11 mouse cellular contexts compared by ENCODE assay signal in the genomic region with DNA sequence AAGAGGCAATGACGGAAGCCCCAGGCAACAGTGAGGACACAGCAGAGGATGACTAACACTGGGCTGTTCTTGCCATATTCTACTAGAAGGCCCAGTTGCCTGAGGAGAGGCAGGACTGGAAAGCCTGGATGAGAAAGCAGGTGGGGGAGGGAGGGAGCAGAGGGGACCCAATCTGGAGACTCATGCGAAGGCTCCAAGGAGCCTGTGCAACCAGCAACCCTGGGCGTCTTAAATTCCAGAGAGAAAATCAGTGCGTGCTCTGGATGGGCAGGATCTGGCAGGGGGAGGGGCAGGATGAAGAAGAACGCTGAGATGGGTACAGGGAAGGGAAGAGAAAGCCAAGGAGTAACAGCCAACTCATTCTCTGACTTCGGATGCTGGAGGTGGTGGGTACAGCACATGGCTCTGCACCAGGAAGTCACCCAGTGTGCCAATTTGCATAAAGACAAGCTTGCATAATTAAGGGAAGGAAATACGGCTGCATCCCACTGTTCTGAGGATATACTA. TPM values are rescaled to one million over a fixed set of nuclear protein-coding genes. Genes with fewer than 3 reads are reported as not detected.
DNase-seq lines count a peak whose midpoint lies in the region; ATAC-seq lines count a peak whose summit lies in the region.
"Had no signal": no experiment of that assay in that cellular context is flagged by ENCODE, and none has a peak within 500 bp of the region (broad histone marks: within the 10 kb centered on the region; RNA-seq: fewer than 3 reads in every experiment).

No protein-coding gene starts in this region.

- H3K36me3 ChIP-seq in embryonic facial prominence, embryonic 10.5 days (replicated peaks) = no peaks in the 10 kb centered on the region
- H3K36me3 ChIP-seq in neural tube, embryonic 15.5 days = no peaks in the 10 kb centered on the region
- H3K36me3 ChIP-seq: embryonic facial prominence, embryonic 12.5 days; heart, embryonic 12.5 days had no signal

- peak; percentile 53 for ATAC-seq in neural tube, embryonic 15.5 days (ENCODE audit: low FRiP score)

- no peaks in the 10 kb centered on the region for H3K27me3 ChIP-seq in embryonic facial prominence, embryonic 10.5 days (replicated peaks; ENCODE audit: low read depth, poor library complexity, severe bottlenecking)
- H3K27me3 ChIP-seq in neural tube, embryonic 15.5 days (replicated peaks) = no peaks in the 10 kb centered on the region
- H3K27me3 ChIP-seq: heart, embryonic 12.5 days had no signal

- H3K4me3 ChIP-seq in embryonic facial prominence, embryonic 10.5 days = no peak overlapping the region
- no peak overlapping the region for H3K4me3 ChIP-seq in neural tube, embryonic 15.5 days (replicated peaks)
- H3K4me3 ChIP-seq: embryonic facial prominence, embryonic 12.5 days; heart, embryonic 12.5 days had no signal

- DNase-seq in left cerebral cortex, adult 18-20 months (ENCODE audit: low spot score in 2 of 2) = peak; percentile 66 to 71
- no peak for DNase-seq in left cerebral cortex, adult 11 months (ENCODE audit: low spot score)
- no peak for DNase-seq in embryonic facial prominence, embryonic 10.5 days (ENCODE audit: low spot score)
- peak; percentile 78 to 83 for DNase-seq in layer of hippocampus, adult 18-20 months (ENCODE audit: low spot score in 2 of 2)
- DNase-seq in spleen, adult 12 weeks (ENCODE audit: low spot score) = no peak
- no peak for DNase-seq in embryo, embryonic 10 days (ENCODE audit: low spot score)
- no peak for DNase-seq in embryo, embryonic 11 days
- DNase-seq: thymus, adult 18-20 months had no signal

- H3K9me3 ChIP-seq in embryonic facial prominence, embryonic 10.5 days = no peaks in the 10 kb centered on the region
- H3K9me3 ChIP-seq in neural tube, embryonic 15.5 days (replicated peaks) = no peaks in the 10 kb centered on the region
- H3K9me3 ChIP-seq: embryonic facial prominence, embryonic 12.5 days; heart, embryonic 12.5 days had no signal

- H3K4me1 ChIP-seq in embryonic facial prominence, embryonic 10.5 days = peaks cover 23% of the 10 kb centered on the region
- H3K4me1 ChIP-seq in neural tube, embryonic 15.5 days = peaks cover 10% of the 10 kb centered on the region
- H3K4me1 ChIP-seq: heart, embryonic 12.5 days had no signal

- peak overlapping the region; percentile 24; the same call in 1 of the 2 replicates for H3K27ac ChIP-seq in embryonic facial prominence, embryonic 10.5 days (replicated peaks)
- no peak overlapping the region for H3K27ac ChIP-seq in neural tube, embryonic 15.5 days (replicated peaks)
- H3K27ac ChIP-seq: embryonic facial prominence, embryonic 12.5 days had no signal

- no peak overlapping the region for H3K4me2 ChIP-seq in neural tube, embryonic 15.5 days
- H3K4me2 ChIP-seq: embryonic facial prominence, embryonic 12.5 days; heart, embryonic 12.5 days had no signal

- WGBS in embryonic facial prominence, embryonic 10.5 days = 46% methylated on average over 7 of the region's 7 CpGs
- WGBS in neural tube, embryonic 15.5 days = 49% methylated on average over 7 of the region's 7 CpGs

- H3K9ac ChIP-seq in neural tube, embryonic 15.5 days (replicated peaks) = no peak overlapping the region
- H3K9ac ChIP-seq: embryonic facial prominence, embryonic 12.5 days; heart, embryonic 12.5 days had no signal

RNA-seq across cellular contexts. Expression of a gene that starts 42.2 kb away (rescaled TPM):
- total RNA-seq in left cerebral cortex, adult 18-20 months (2021) = 10 to 100 TPM; 16.1 to 19.7 TPM
- polyA plus RNA-seq in embryonic facial prominence, embryonic 10.5 days (2016; fragmentation: Nextera tagmentation; extraction: Ambion mirVana) = 11.0 and 11.1 TPM in 2 replicates
- total RNA-seq in layer of hippocampus, adult 18-20 months (2021) = 10 to 100 TPM; 86.1 to 90.8 TPM
- 1.9 and 6.0 TPM in 2 replicates for polyA plus RNA-seq in neural tube, embryonic 15.5 days (2015; fragmentation: Nextera tagmentation; extraction: Ambion mirVana)

Comparison
In these comparisons a context has a peak if more than half of its experiments do, and no peak if none do; other contexts are left out.
1. DNase-seq: peak in left cerebral cortex, adult 18-20 months (2 of 2) and layer of hippocampus, adult 18-20 months (2 of 2); none in left cerebral cortex, adult 11 months (single experiment), embryonic facial prominence, embryonic 10.5 days (single experiment), spleen, adult 12 weeks (single experiment), embryo, embryonic 10 days (single experiment) and embryo, embryonic 11 days (single experiment).
2. RNA of a gene that starts 42.2 kb away (total RNA-seq): 86.1 to 90.8 TPM in layer of hippocampus, adult 18-20 months; 16.1 to 19.7 TPM in left cerebral cortex, adult 18-20 months; every median in the first group is over 4 times any median in the second.